Mouse (Mus musculus) bone marrow macrophage, adult 2 months (primary cell): ENCODE data around the gene Nsun2.

ENCODE experiments used
- CTCF ChIP-seq: IDR thresholded peaks from 2 replicates; pipeline ENCODE4 v1.5.1; 2012; ENCODE audit warnings: low read depth, mild to moderate bottlenecking, low read length, moderate library complexity
- POLR2A ChIP-seq: IDR thresholded peaks from 2 replicates; pipeline ENCODE4 v1.6.1; 2012; ENCODE audit warnings: mild to moderate bottlenecking, low read depth, low read length, borderline replicate concordance

- TF ChIP-seq CTCF (no peak), POLR2A (no peak)
Observed at GRCm38 (mm10) chr13:69645694-69646423, 112.3 kb downstream of the Nsun2 start.
